Mouse (Mus musculus) olfactory bulb, adult 2 months (tissue): ENCODE data around the gene Necab2.

Experiments
- CTCF ChIP-seq: fragments of 200-500 bp; IDR thresholded peaks from 2 replicates; pipeline ENCODE4 v1.5.1; 2012; ENCODE audit warnings: low read depth, mild to moderate bottlenecking, low read length, moderate library complexity; ENCODE audit not compliant: insufficient read depth
- POLR2A ChIP-seq: fragments of 200-500 bp; IDR thresholded peaks from 2 replicates; pipeline ENCODE4 v1.6.1; 2012; ENCODE audit warnings: mild to moderate bottlenecking, low read depth, low read length, moderate library complexity; ENCODE audit not compliant: insufficient read depth

GRCm38 (mm10) chr8:119404648-119405047 lies 41.9 kb upstream of the Necab2 start:
- TF ChIP-seq POLR2A (no peak), CTCF (no peak)
